Mouse (Mus musculus): ENCODE results near the gene Slc5a5. TPM values are rescaled to one million over a fixed set of nuclear protein-coding genes. Genes with fewer than 3 reads are reported as not detected.

Gene Slc5a5
- polyA plus RNA-seq (2015; fragmentation: Illumina TruSeq; extraction: RNeasy Lipid Tissue Mini Kit (QIAGEN cat#74804); ENCODE audit: insufficient read depth, low replicate concordance): 0.30 TPM

DNA sequence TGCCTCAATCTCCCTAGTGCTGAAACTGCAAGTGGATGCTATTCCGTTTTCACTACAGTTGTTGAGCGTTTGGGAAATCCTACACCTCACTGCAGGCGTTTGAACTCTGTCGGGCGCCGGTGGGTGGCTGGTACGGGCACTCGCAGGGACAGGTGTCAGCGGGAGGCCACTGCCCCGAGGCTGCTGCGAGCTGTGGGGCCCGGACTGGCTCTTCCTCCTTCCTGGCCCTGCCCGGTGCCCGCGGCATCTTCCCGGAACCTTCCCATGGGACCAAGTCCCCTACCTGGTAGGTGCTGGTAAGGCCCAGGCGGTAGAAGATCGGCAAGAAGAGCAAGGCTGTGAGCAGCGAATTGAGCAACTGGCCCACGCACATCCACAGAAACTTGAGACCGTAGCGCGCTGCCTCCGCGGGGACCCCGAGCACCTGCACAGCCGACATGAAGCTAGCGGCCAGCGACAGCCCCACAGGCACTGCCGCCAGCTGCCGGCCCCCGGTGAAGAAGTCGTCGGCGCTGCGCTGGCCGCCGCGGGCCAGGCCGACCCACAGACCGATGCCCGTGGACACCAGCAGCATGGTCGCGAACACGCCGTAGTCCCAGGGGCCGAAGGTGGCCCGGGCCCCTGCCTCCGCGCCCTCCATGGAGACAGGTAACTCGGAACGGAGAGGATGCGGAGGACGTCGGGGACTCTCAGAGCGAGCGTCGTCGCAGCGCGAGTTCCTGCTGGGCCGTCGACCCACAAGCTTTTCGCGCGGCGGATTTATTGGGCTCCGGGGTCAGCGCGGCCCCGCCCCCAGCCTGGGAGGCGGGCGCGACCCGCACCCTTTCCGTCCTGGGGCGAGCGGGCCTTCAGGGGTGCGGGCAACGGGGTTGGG is at the start of gene Slc5a5:
Slc5a5 (minus strand) TSS at position 736 of the 874 bp plus-strand sequence.

DNA sequence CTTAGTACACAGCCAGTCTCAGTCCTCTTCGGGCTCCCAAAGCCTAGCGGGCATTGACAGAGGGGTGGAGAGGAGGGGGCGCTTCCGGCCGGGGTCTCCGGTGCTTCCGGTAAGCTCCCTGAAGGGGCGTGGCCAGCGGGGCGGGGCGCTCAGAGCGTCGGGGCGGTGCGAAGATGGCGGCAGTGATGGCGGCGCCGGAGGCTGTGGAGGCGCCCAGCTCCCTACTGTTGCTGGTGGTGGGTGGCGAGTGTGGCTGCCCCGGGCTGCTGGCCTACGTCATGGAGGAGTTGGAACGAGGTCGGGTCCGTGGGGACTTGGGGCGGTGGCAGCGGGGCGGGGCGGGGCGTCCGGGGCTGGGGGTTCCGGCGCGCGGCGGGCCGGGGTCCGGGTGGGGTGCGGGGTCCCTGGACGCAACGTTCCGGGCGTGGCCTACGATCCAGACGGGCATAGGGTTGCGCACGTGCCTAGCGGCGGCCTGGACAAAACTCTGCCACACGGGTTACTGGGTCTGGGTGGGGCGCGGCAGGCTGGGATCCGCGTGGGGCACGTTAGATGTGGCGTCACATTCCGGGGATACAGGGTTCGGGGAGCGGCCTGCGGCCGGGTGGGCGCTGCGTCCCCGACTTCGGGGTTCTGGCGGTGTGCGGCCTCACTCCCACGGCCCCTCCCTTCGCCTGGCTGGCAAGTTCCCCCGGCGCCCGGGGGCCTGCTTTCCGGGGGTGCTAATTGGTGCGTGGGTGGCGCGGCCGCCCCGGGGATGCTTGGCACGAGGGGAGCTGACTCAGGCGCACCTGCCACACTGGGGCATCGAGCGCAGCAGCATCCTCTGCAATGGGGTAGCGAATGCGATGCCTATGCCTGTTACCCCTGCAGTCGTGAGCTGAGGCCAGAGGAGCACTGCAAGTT is 13.5 kb upstream of the Slc5a5 start, which contains the start of gene Map1s:
Map1s (plus strand) TSS at position 102 of the 906 bp plus-strand sequence.

DNA sequence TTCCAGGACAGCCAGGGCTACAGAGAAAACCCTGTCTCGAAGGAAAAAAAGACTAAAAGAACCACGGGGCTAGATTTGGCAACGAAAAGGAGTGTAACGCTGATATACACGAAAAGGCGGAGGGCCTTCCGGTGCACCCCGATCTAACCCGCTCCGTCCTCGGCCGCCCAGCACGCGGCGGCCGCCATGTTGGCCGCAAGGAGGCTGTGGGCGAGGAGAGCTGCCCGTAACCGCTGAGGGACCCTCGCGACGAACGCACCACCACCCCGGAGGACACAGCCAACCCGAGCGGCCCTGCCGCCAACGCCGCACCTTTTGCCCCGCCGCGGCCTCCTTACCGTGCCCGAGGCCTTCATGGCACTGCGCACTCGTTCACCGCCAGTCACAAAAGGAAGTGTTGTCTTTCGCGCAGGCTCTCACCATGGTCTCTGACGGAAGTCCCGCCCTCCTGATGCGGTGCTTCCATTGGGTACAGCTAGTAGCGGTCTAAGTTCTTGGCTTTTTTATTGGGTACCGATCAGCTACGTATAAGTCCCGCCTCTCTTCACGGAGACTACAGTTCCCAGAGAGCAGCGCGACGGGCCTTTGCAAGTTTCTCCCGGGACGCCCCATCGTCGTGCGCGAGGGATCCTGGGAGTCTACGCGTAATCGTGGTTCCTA is 4.6 kb upstream of the Slc5a5 start, which contains the start of gene Rpl18a:
Rpl18a (minus strand) TSS at position 392 of the 660 bp plus-strand sequence.

DNA sequence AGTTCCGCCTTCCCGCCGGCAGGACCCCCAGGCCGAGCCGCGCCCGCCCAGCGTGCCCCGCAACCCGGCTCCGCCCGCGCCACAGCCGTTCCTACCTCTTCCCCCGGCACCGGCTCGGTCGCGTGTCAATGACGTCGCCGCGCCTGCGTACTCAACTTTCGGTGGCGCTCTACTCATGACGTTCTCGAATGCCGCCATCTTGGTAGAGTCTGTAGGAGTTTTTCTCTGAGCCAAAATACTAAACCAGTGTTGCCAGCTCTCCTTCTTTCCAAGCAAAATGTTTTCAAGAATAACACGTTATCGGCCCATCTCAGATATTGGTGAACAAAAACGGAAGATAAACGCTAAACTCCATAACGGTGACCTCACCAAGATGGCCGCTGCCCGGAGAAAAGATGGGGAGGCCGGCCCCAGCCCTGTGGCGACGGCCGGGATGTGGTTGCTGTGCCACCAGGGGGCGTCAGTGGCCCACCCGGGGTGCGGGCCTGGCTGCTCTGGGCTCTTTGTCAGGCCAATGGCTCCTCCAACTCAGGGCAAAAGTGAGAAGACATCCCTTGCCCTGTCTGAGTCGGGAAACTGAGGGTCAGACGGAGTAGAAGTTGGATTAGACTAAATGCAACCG is 19.1 kb downstream of the Slc5a5 start, which contains the start of gene Ccdc124:
Ccdc124 (minus strand) TSS at position 572 of the 622 bp plus-strand sequence.

DNA sequence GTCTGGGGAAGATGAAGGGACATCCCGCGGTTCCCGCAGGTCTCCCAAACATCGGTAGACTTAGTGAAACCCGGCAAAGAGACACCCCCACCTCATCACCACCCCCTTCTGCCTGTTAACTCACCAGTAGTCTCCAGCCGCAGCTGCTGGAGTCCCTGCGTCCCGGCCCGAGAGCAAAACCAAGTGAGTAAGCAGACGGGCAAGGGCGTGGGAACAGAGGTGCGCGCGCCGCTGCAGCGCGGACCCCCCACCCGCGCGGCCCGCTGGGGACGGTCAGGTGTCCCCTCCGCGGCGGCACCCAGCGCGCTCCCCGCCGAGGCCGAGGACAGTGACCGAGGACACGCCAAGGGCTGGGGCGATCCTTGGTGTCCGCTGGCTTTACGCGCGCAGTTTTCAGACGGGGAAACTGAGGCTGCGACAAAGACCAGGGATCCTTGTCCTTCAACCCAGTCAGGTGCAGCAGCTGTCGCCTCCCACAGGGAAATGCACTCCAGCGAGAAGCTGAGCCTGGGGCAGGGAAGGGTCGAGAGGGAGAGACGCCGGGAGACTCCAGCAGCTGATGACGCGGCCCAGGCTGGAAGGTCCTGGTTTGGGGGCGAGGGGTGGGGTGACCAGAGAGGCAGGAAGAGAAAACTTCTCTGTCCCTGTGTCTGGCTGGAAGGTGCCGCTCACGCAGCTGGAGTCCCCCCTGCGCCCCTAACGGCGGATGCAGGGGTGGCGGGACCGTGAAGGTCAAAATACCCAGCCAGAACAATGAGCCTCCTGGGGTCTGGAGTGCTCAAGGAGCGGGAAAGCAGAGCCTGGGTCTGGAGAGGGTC is 29.5 kb downstream of the Slc5a5 start, which contains the start of gene Kcnn1:
Kcnn1 (minus strand) TSS at position 435 of the 818 bp plus-strand sequence.

DNA sequence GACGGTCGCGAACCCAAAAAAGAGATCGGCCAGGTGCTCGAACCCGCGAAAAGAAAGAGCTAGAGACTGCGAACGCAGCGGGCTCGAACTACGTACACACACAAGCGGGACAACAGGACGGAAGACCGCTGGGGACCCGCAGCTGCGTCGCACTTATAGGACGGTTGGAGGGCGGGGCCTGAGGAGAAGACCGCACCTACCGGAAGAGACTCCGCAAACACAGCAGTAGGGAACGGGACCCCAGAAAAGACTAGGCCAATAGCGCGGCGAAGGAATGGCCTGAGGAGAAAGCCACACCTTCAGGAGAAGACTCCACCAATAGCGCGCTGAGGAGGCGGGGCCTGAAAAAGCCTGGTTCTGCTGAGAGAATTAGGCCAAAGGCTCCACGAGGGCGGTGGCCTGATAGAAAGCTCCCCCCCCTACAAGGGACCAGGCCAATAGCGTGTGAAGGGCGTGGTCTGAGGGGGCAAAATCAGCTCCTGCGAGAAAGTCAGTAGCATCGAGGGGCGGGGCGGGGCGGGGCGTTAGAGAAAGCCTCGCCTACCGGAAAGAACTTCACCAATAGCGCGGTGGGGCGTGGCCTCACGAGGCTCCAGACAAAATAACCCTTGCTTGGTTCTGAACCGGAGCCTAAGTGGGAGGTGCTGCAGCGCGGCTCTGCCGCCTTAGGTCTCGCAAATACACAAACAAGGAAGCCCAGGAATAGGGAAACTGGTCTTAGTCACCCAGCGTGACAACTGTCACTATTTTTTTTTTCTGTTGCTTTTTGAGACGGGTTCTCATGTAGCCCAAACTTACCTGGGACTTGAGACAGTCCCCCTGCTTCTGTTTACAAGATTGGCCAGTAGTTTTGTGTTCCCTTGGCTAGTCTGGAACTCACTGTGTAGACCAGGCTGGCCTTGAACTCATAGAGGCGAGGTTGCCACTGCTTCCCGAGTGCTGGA is 52.9 kb downstream of the Slc5a5 start, which contains the start of gene Arrdc2:
Arrdc2 (minus strand) TSS at position 313 of the 944 bp plus-strand sequence.

Other genes with a start within 250 kb of the Slc5a5 start
- gene Pgpep1, start 232.4 kb downstream of the Slc5a5 start, polyA plus RNA-seq (2015; fragmentation: Illumina TruSeq; extraction: RNeasy Lipid Tissue Mini Kit (QIAGEN cat#74804); ENCODE audit: insufficient read depth, low replicate concordance): 5.5 TPM
- 21.5 TPM for gene Lsm4, start 219.5 kb downstream of the Slc5a5 start, polyA plus RNA-seq (2015; fragmentation: Illumina TruSeq; extraction: RNeasy Lipid Tissue Mini Kit (QIAGEN cat#74804); ENCODE audit: insufficient read depth, low replicate concordance)
- gene Jund, start 193.8 kb downstream of the Slc5a5 start, polyA plus RNA-seq (2015; fragmentation: Illumina TruSeq; extraction: RNeasy Lipid Tissue Mini Kit (QIAGEN cat#74804); ENCODE audit: insufficient read depth, low replicate concordance): 22.5 TPM
- gene Iqcn, start 189.3 kb downstream of the Slc5a5 start, polyA plus RNA-seq (2015; fragmentation: Illumina TruSeq; extraction: RNeasy Lipid Tissue Mini Kit (QIAGEN cat#74804); ENCODE audit: insufficient read depth, low replicate concordance): not detected
- gene Gm3336, start 174.2 kb downstream of the Slc5a5 start, polyA plus RNA-seq (2015; fragmentation: Illumina TruSeq; extraction: RNeasy Lipid Tissue Mini Kit (QIAGEN cat#74804); ENCODE audit: insufficient read depth, low replicate concordance): 1.5 TPM
- 0.72 TPM for gene Pde4c, start 169.0 kb downstream of the Slc5a5 start, polyA plus RNA-seq (2015; fragmentation: Illumina TruSeq; extraction: RNeasy Lipid Tissue Mini Kit (QIAGEN cat#74804); ENCODE audit: insufficient read depth, low replicate concordance)
- gene Rab3a, start 138.1 kb downstream of the Slc5a5 start, polyA plus RNA-seq (2015; fragmentation: Illumina TruSeq; extraction: RNeasy Lipid Tissue Mini Kit (QIAGEN cat#74804); ENCODE audit: insufficient read depth, low replicate concordance): 4.4 TPM
- 14.0 TPM for gene Mpv17l2, start 131.8 kb downstream of the Slc5a5 start, polyA plus RNA-seq (2015; fragmentation: Illumina TruSeq; extraction: RNeasy Lipid Tissue Mini Kit (QIAGEN cat#74804); ENCODE audit: insufficient read depth, low replicate concordance)
- 6.9 TPM for gene Pik3r2, start 116.0 kb downstream of the Slc5a5 start, polyA plus RNA-seq (2015; fragmentation: Illumina TruSeq; extraction: RNeasy Lipid Tissue Mini Kit (QIAGEN cat#74804); ENCODE audit: insufficient read depth, low replicate concordance)
- gene Mast3, start 87.7 kb downstream of the Slc5a5 start, polyA plus RNA-seq (2015; fragmentation: Illumina TruSeq; extraction: RNeasy Lipid Tissue Mini Kit (QIAGEN cat#74804); ENCODE audit: insufficient read depth, low replicate concordance): 32.4 TPM
- 1.8 TPM for gene Il12rb1, start 84.3 kb downstream of the Slc5a5 start, polyA plus RNA-seq (2015; fragmentation: Illumina TruSeq; extraction: RNeasy Lipid Tissue Mini Kit (QIAGEN cat#74804); ENCODE audit: insufficient read depth, low replicate concordance)
- gene Arrdc2, start 53.0 kb downstream of the Slc5a5 start, polyA plus RNA-seq (2015; fragmentation: Illumina TruSeq; extraction: RNeasy Lipid Tissue Mini Kit (QIAGEN cat#74804); ENCODE audit: insufficient read depth, low replicate concordance): 20.4 TPM
- 0.17 TPM for gene Kcnn1, start 29.5 kb downstream of the Slc5a5 start, polyA plus RNA-seq (2015; fragmentation: Illumina TruSeq; extraction: RNeasy Lipid Tissue Mini Kit (QIAGEN cat#74804); ENCODE audit: insufficient read depth, low replicate concordance)
- 3.4 TPM for gene Ccdc124, start 18.8 kb downstream of the Slc5a5 start, polyA plus RNA-seq (2015; fragmentation: Illumina TruSeq; extraction: RNeasy Lipid Tissue Mini Kit (QIAGEN cat#74804); ENCODE audit: insufficient read depth, low replicate concordance)
- 1,731 TPM for gene Rpl18a, start 4.7 kb upstream of the Slc5a5 start, polyA plus RNA-seq (2015; fragmentation: Illumina TruSeq; extraction: RNeasy Lipid Tissue Mini Kit (QIAGEN cat#74804); ENCODE audit: insufficient read depth, low replicate concordance)
- 7.1 TPM for gene Map1s, start 13.2 kb upstream of the Slc5a5 start, polyA plus RNA-seq (2015; fragmentation: Illumina TruSeq; extraction: RNeasy Lipid Tissue Mini Kit (QIAGEN cat#74804); ENCODE audit: insufficient read depth, low replicate concordance)